Mouse (Mus musculus): ENCODE data around the gene Zfp143. TPM values are rescaled to one million over a fixed set of nuclear protein-coding genes. Genes with fewer than 3 reads are reported as not detected.
A peak's percentile ranks its signal among the peaks of the same experiment; 100 is the strongest.

The Zfp143 gene
- polyA plus RNA-seq, 1 experiment from 2014 or later: 10.5 TPM

- H3K4me1 ChIP-seq (replicated peaks; ENCODE audit: insufficient read depth, low read length): no peaks in the 10 kb centered on the region
- peaks cover 63% of the 10 kb centered on the region for H3K36me3 ChIP-seq (ENCODE audit: insufficient read depth, low read length)
- H3K27me3 ChIP-seq (ENCODE audit: insufficient read depth, low read length): no peaks in the 10 kb centered on the region
- no peaks in the 10 kb centered on the region for H3K9me3 ChIP-seq (replicated peaks; ENCODE audit: low read length)
- WGBS: 90% methylated on average over 2 of the region's 2 CpGs
- H3K4me3 ChIP-seq (replicated peaks; ENCODE audit: low read depth, low read length): no peak overlapping the region
- TF ChIP-seq CTCF (IDR thresholded peaks at IDR 0.05; ENCODE audit: low read depth): peak; percentile 41; the same call in 1 of the 2 replicates
- no peak overlapping the region for H3K4me2 ChIP-seq (ENCODE audit: low read length)
- H3K9ac ChIP-seq (ENCODE audit: low read depth, low read length): no peak overlapping the region
- no peak overlapping the region for H3K27ac ChIP-seq
- DNase-seq (ENCODE audit: low spot score) (no peak), ATAC-seq (replicated peaks; ENCODE audit: low FRiP score, low read depth) (no peak)
Observed at GRCm38 (mm10) chr7:110138538-110138937, 77.5 kb downstream of the Zfp143 start.

GRCm38 (mm10) chr7:110143863-110144262 is 82.8 kb downstream of the Zfp143 start:
- no peak for ATAC-seq (replicated peaks; ENCODE audit: low FRiP score, low read depth)
- no peak for TF ChIP-seq CTCF (IDR thresholded peaks at IDR 0.05; ENCODE audit: low read depth)
- WGBS: 84% methylated on average over 1 of the region's 1 CpGs
- Histone ChIP-seq H3K9me3 (replicated peaks; ENCODE audit: low read length) (no peaks in the 10 kb centered on the region), H3K27ac (no peak overlapping the region), H3K4me1 (replicated peaks; ENCODE audit: insufficient read depth, low read length) (no peaks in the 10 kb centered on the region), H3K9ac (ENCODE audit: low read depth, low read length) (no peak overlapping the region), H3K27me3 (ENCODE audit: insufficient read depth, low read length) (no peaks in the 10 kb centered on the region), H3K4me2 (ENCODE audit: low read length) (no peak overlapping the region), H3K4me3 (replicated peaks; ENCODE audit: low read depth, low read length) (no peak overlapping the region), H3K36me3 (ENCODE audit: insufficient read depth, low read length) (peaks cover 33% of the 10 kb centered on the region)
- DNase-seq (ENCODE audit: low spot score): no peak

Other genes with a start within 250 kb of the Zfp143 start
- 2.0 and 2.2 TPM in 2 replicates for gene Scube2, start 195.5 kb upstream of the Zfp143 start, polyA plus RNA-seq (2015; fragmentation: Nextera tagmentation; extraction: Ambion mirVana)
- gene Dennd5a, start 100.7 kb upstream of the Zfp143 start, polyA plus RNA-seq (2015; fragmentation: Nextera tagmentation; extraction: Ambion mirVana): 32.3 and 35.0 TPM in 2 replicates
- 72.9 and 75.0 TPM in 2 replicates for gene Tmem41b, start 74.3 kb upstream of the Zfp143 start, polyA plus RNA-seq (2015; fragmentation: Nextera tagmentation; extraction: Ambion mirVana)
- 27.5 and 30.6 TPM in 2 replicates for gene Ipo7, start 42.9 kb upstream of the Zfp143 start, polyA plus RNA-seq (2015; fragmentation: Nextera tagmentation; extraction: Ambion mirVana)
- 15.4 and 16.9 TPM in 2 replicates for gene Wee1, start 60.8 kb downstream of the Zfp143 start, polyA plus RNA-seq (2015; fragmentation: Nextera tagmentation; extraction: Ambion mirVana)
- gene Swap70, start 160.5 kb downstream of the Zfp143 start, polyA plus RNA-seq (2015; fragmentation: Nextera tagmentation; extraction: Ambion mirVana): 23.3 and 26.0 TPM in 2 replicates